Mouse (Mus musculus) myocyte (in vitro differentiated cells): Measurements from ENCODE around the gene Arhgef3.

Source experiments
- POLR2A ChIP-seq: IDR thresholded peaks from one replicate; pipeline ENCODE4 v1.6.1; 2011; ENCODE audit warnings: low read depth, mild to moderate bottlenecking, control low read depth, moderate library complexity; ENCODE audit not compliant: insufficient read length
- POLR2AphosphoS2 ChIP-seq: IDR thresholded peaks from one replicate; pipeline ENCODE4 v1.6.1; 2011; ENCODE audit warnings: low read depth, control low read depth; ENCODE audit not compliant: insufficient read length
- SRF ChIP-seq: IDR thresholded peaks from one replicate; pipeline ENCODE4 v1.6.1; 2011; ENCODE audit warnings: low read depth; ENCODE audit not compliant: control insufficient read depth, insufficient read length
- USF1 ChIP-seq: IDR thresholded peaks from one replicate; pipeline ENCODE4 v1.6.1; 2011; ENCODE audit warnings: low read depth, mild to moderate bottlenecking, control low read depth, moderate library complexity

GRCm38 (mm10) chr14:27173178-27173803 lies 58.6 kb downstream of the Arhgef3 start:
- TF ChIP-seq POLR2A (no peak), POLR2AphosphoS2 (no peak), SRF (no peak), USF1 (no peak)
